Mouse (Mus musculus) forebrain, embryonic 10.5 days (tissue): Measurements from ENCODE around the gene Nsmce1. TPM values are rescaled to one million over a fixed set of nuclear protein-coding genes. Genes with fewer than 3 reads are reported as not detected.

Experiments
- DNase-seq: peaks from one replicate; pipeline ENCODE4 v3.0.0-alpha.2; 2017; ENCODE audit warnings: low spot score; ENCODE audit errors: extremely low spot score
- H3K27ac ChIP-seq: fragments of 300-500 bp; sonication (generic); 2 replicates; pipeline ENCODE4 v1.5.1; 2016; ENCODE audit warnings: mild to moderate bottlenecking
- H3K27me3 ChIP-seq: fragments of 300-500 bp; sonication (generic); 2 replicates; pipeline ENCODE4 v1.6.1; 2016; ENCODE audit warnings: mild to moderate bottlenecking; ENCODE audit not compliant: poor library complexity, severe bottlenecking
- H3K36me3 ChIP-seq: fragments of 300-500 bp; sonication (generic); replicated peaks from 2 replicates; pipeline ENCODE4 v1.6.1; 2016; ENCODE audit warnings: mild to moderate bottlenecking, moderate library complexity
- H3K4me1 ChIP-seq: fragments of 300-500 bp; sonication (generic); 2 replicates; pipeline ENCODE4 v1.6.1; 2016
- H3K4me3 ChIP-seq: fragments of 300-500 bp; sonication (generic); 2 replicates; pipeline ENCODE4 v1.5.1; 2016; ENCODE audit warnings: mild to moderate bottlenecking, moderate library complexity
- H3K9me3 ChIP-seq: fragments of 300-500 bp; sonication (generic); 2 replicates; pipeline ENCODE4 v1.6.1; 2016; ENCODE audit warnings: mild to moderate bottlenecking, moderate library complexity
- WGBS: fragments of 180-500 bp; shearing (Covaris S2); methylation state at CpG from one replicate; pipeline ENCODE4 v1.1.7; 2016; 5-methylcytosine and 5-hydroxymethylcytosine counted together
- polyA plus RNA-seq: library from polyadenylated mRNA; unstranded; fragments of >200 nt; fragmentation: Nextera tagmentation; extraction: Ambion mirVana; gene quantifications from 2 replicates; pipeline ENCODE4 v1.2.1, GENCODE M21; 2016

Gene Nsmce1
- polyA plus RNA-seq, 1 experiment from 2014 or later = 123 TPM

- Histone ChIP-seq H3K4me3 (no peak overlapping the region), H3K9me3 (no peaks in the 10 kb centered on the region), H3K27ac (no peak overlapping the region), H3K36me3 (no peaks in the 10 kb centered on the region), H3K27me3 (no peaks in the 10 kb centered on the region), H3K4me1 (no peaks in the 10 kb centered on the region)
- WGBS = 92% methylated on average over 2 of the region's 2 CpGs
- DNase-seq = no peak
Measured at GRCm38 (mm10) chr7:125507279-125507678, 15.9 kb upstream of the Nsmce1 start.

GRCm38 (mm10) chr7:125505568-125505967, 14.2 kb upstream of the Nsmce1 start:
- H3K27me3 ChIP-seq = no peaks in the 10 kb centered on the region
- 83% methylated on average over 10 of the region's 10 CpGs for WGBS
- no peak overlapping the region for H3K27ac ChIP-seq
- DNase-seq = no peak
- H3K9me3 ChIP-seq = no peaks in the 10 kb centered on the region
- no peaks in the 10 kb centered on the region for H3K4me1 ChIP-seq
- H3K36me3 ChIP-seq = no peaks in the 10 kb centered on the region
- no peak overlapping the region for H3K4me3 ChIP-seq

- DNase-seq = no peak
- no peak overlapping the region for H3K4me3 ChIP-seq
- no peak overlapping the region for H3K27ac ChIP-seq
- no peaks in the 10 kb centered on the region for H3K36me3 ChIP-seq
- H3K27me3 ChIP-seq = no peaks in the 10 kb centered on the region
- 94% methylated on average over 5 of the region's 5 CpGs for WGBS
- no peaks in the 10 kb centered on the region for H3K4me1 ChIP-seq
- no peaks in the 10 kb centered on the region for H3K9me3 ChIP-seq
Measured at GRCm38 (mm10) chr7:125504618-125505017, 13.2 kb upstream of the Nsmce1 start.

- H3K4me1 ChIP-seq = no peaks in the 10 kb centered on the region
- H3K27ac ChIP-seq = no peak overlapping the region
- WGBS = 91% methylated on average over 5 of the region's 5 CpGs
- no peaks in the 10 kb centered on the region for H3K36me3 ChIP-seq
- H3K4me3 ChIP-seq = no peak overlapping the region
- no peaks in the 10 kb centered on the region for H3K9me3 ChIP-seq
- no peaks in the 10 kb centered on the region for H3K27me3 ChIP-seq
- no peak for DNase-seq
Measured at GRCm38 (mm10) chr7:125503374-125504092, 12.1 kb upstream of the Nsmce1 start.

- Histone ChIP-seq H3K27ac (no peak overlapping the region), H3K4me1 (no peaks in the 10 kb centered on the region), H3K36me3 (no peaks in the 10 kb centered on the region), H3K4me3 (no peak overlapping the region), H3K9me3 (no peaks in the 10 kb centered on the region), H3K27me3 (no peaks in the 10 kb centered on the region)
- no peak for DNase-seq
- WGBS = 92% methylated on average over 7 of the region's 7 CpGs
Measured at GRCm38 (mm10) chr7:125500879-125501278, 9.5 kb upstream of the Nsmce1 start.

GRCm38 (mm10) chr7:125499927-125500868, 8.8 kb upstream of the Nsmce1 start:
- Histone ChIP-seq H3K4me3 (no peak overlapping the region), H3K36me3 (no peaks in the 10 kb centered on the region), H3K9me3 (no peaks in the 10 kb centered on the region), H3K4me1 (no peaks in the 10 kb centered on the region), H3K27ac (no peak overlapping the region), H3K27me3 (no peaks in the 10 kb centered on the region)
- DNase-seq = no peak
- WGBS = 91% methylated on average over 13 of the region's 13 CpGs

- WGBS = 82% methylated on average over 6 of the region's 6 CpGs
- no peak for DNase-seq
- no peaks in the 10 kb centered on the region for H3K36me3 ChIP-seq
- no peak overlapping the region for H3K27ac ChIP-seq
- peaks cover 10% of the 10 kb centered on the region for H3K4me1 ChIP-seq
- no peak overlapping the region for H3K4me3 ChIP-seq
- no peaks in the 10 kb centered on the region for H3K9me3 ChIP-seq
- no peaks in the 10 kb centered on the region for H3K27me3 ChIP-seq
Measured at GRCm38 (mm10) chr7:125495864-125496440, 4.6 kb upstream of the Nsmce1 start.

GRCm38 (mm10) chr7:125492551-125492950, 1.2 kb upstream of the Nsmce1 start:
- DNase-seq = no peak
- no peak overlapping the region for H3K4me3 ChIP-seq
- no peaks in the 10 kb centered on the region for H3K9me3 ChIP-seq
- no peaks in the 10 kb centered on the region for H3K27me3 ChIP-seq
- no peaks in the 10 kb centered on the region for H3K36me3 ChIP-seq
- H3K4me1 ChIP-seq = peaks cover 32% of the 10 kb centered on the region
- 90% methylated on average over 6 of the region's 6 CpGs for WGBS
- H3K27ac ChIP-seq = peak overlapping the region; percentile 97; the same call in 1 of the 2 replicates

GRCm38 (mm10) chr7:125491760-125492159, 364 bp upstream of the Nsmce1 start:
- 30% methylated on average over 12 of the region's 12 CpGs for WGBS
- Histone ChIP-seq H3K27ac (peak overlapping the region; percentile 97), H3K4me3 (peak overlapping the region; percentile 66), H3K4me1 (peaks cover 32% of the 10 kb centered on the region), H3K36me3 (no peaks in the 10 kb centered on the region), H3K27me3 (no peaks in the 10 kb centered on the region), H3K9me3 (no peaks in the 10 kb centered on the region)
- DNase-seq = no peak

- Histone ChIP-seq H3K4me3 (no peak overlapping the region), H3K36me3 (peaks cover 19% of the 10 kb centered on the region), H3K27me3 (no peaks in the 10 kb centered on the region), H3K9me3 (no peaks in the 10 kb centered on the region), H3K27ac (no peak overlapping the region), H3K4me1 (peaks cover 32% of the 10 kb centered on the region)
- DNase-seq = no peak
- 92% methylated on average over 2 of the region's 2 CpGs for WGBS
Measured at GRCm38 (mm10) chr7:125489636-125490035, 1.8 kb downstream of the Nsmce1 start.

- Histone ChIP-seq H3K36me3 (peaks cover 28% of the 10 kb centered on the region), H3K27me3 (no peaks in the 10 kb centered on the region), H3K27ac (no peak overlapping the region), H3K4me3 (no peak overlapping the region), H3K4me1 (peaks cover 32% of the 10 kb centered on the region), H3K9me3 (no peaks in the 10 kb centered on the region)
- WGBS = 87% methylated on average over 6 of the region's 6 CpGs
- DNase-seq = no peak
Measured at GRCm38 (mm10) chr7:125488706-125489105, 2.7 kb downstream of the Nsmce1 start.

- H3K4me3 ChIP-seq = no peak overlapping the region
- no peak for DNase-seq
- peaks cover 29% of the 10 kb centered on the region for H3K4me1 ChIP-seq
- no peaks in the 10 kb centered on the region for H3K9me3 ChIP-seq
- no peaks in the 10 kb centered on the region for H3K27me3 ChIP-seq
- peaks cover 42% of the 10 kb centered on the region for H3K36me3 ChIP-seq
- H3K27ac ChIP-seq = no peak overlapping the region
- 87% methylated on average over 10 of the region's 10 CpGs for WGBS
Measured at GRCm38 (mm10) chr7:125487126-125487525, 4.3 kb downstream of the Nsmce1 start.
